Mouse (Mus musculus): ENCODE results near the gene Fam84b. TPM values are rescaled to one million over a fixed set of nuclear protein-coding genes. Genes with fewer than 3 reads are reported as not detected.
"Not testable (repeated sequence)": the region's sequence is repeated elsewhere in the genome, so short reads cannot be mapped to it uniquely, and the experiment has no call there.

Fam84b gene
- polyA plus RNA-seq, 1 experiment from 2014 or later, result 11.8 TPM

DNA sequence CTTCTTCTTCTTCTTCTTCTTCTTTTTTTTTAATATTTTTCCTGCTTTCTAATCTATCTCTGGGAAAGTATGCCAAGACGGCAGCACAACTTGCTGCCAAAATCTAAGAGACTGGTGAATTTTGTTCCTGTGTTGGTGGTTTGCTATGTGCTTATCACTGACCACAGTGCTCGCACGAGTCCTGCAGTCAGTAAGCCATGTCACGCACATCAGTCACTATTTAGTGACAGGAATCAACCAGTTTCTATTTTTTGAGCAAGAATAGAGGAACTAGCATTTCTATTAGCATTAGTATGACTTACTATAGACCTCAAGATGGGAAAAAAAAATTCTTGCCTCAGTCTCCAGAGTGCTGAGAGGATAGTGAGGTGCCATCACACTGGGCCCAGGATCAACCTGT lies 573 bp upstream of the Fam84b start:
- Histone ChIP-seq H3K27ac (ENCODE audit: low read depth, low read length) (no peak overlapping the region), H3K9ac (ENCODE audit: low read depth, low read length) (no peak overlapping the region), H3K27me3 (ENCODE audit: control insufficient read depth, insufficient read depth, low read length) (no peaks in the 10 kb centered on the region), H3K36me3 (ENCODE audit: control insufficient read depth, insufficient read depth, low read length) (no peaks in the 10 kb centered on the region), H3K4me2 (replicated peaks; ENCODE audit: low read depth, low read length) (no peak overlapping the region), H3K4me1 (replicated peaks; ENCODE audit: control insufficient read depth, insufficient read depth, low read length) (no peaks in the 10 kb centered on the region), H3K9me3 (ENCODE audit: control insufficient read depth, low read length) (no peaks in the 10 kb centered on the region), H3K4me3 (ENCODE audit: low read depth, low read length) (no peak overlapping the region)
- no peak for ATAC-seq (ENCODE audit: low FRiP score)
- WGBS, result 87% methylated on average over 4 of the region's 4 CpGs
- DNase-seq (ENCODE audit: low spot score), result no peak

DNA sequence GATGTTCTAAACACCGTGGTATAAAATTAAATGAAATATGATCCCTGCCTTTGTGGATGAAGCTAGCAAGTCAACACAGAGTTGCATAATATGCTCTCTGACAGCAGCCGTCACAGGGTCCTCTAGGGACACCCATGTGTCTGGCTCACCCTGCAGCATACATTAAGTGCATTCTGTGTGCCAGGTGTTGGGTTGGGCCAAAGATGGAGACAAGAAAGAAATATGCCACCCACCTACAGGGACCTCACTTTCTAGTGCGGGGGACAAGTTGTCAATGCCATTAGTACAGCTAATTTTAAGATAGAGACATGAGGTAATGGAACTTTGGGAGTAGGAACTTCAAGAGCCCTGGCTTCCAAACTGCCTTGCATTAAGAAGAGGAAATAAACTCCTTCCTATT lies 4.9 kb downstream of the Fam84b start:
- ATAC-seq (ENCODE audit: low FRiP score), result no peak
- Histone ChIP-seq H3K4me2 (replicated peaks; ENCODE audit: low read depth, low read length) (no peak overlapping the region), H3K27me3 (ENCODE audit: control insufficient read depth, insufficient read depth, low read length) (no peaks in the 10 kb centered on the region), H3K4me3 (ENCODE audit: low read depth, low read length) (no peak overlapping the region), H3K9ac (ENCODE audit: low read depth, low read length) (no peak overlapping the region), H3K27ac (ENCODE audit: low read depth, low read length) (no peak overlapping the region), H3K4me1 (replicated peaks; ENCODE audit: control insufficient read depth, insufficient read depth, low read length) (0 out of 2 replicates have a peak, but pooled peaks cover 2% of the 10 kb centered on the region), H3K9me3 (ENCODE audit: control insufficient read depth, low read length) (no peaks in the 10 kb centered on the region), H3K36me3 (ENCODE audit: control insufficient read depth, insufficient read depth, low read length) (no peaks in the 10 kb centered on the region)
- no peak for DNase-seq (ENCODE audit: low spot score)
- WGBS, result 74% methylated on average over 3 of the region's 3 CpGs

DNA sequence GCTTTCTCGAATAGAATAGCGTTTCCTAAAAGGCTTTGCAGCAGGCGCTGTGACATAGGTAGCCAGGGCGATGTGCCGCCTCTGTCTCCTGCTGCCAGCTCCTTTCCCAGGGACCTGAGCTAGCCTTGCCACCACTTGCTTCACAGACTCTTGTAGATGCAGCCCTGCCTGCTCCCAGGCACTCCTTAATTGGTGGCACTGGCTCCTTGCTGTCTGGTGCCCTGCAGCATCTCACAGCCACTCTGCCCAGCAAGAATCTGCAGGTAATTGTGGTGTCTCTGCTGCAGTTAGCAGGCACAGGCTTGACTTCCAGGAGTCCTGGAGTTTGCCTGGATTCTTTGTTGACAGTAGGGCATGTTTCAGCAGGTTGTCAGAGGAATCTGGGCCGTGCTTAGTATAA lies 7.3 kb downstream of the Fam84b start:
- H3K9me3 ChIP-seq (ENCODE audit: control insufficient read depth, low read length), result no peaks in the 10 kb centered on the region
- H3K9ac ChIP-seq (ENCODE audit: low read depth, low read length), result no peak overlapping the region
- peak; percentile 19; the same call in 1 of the 2 replicates for ATAC-seq (ENCODE audit: low FRiP score)
- no peaks in the 10 kb centered on the region for H3K36me3 ChIP-seq (ENCODE audit: control insufficient read depth, insufficient read depth, low read length)
- DNase-seq (ENCODE audit: low spot score), result no peak
- no peak overlapping the region for H3K4me2 ChIP-seq (replicated peaks; ENCODE audit: low read depth, low read length)
- H3K4me3 ChIP-seq (ENCODE audit: low read depth, low read length), result no peak overlapping the region
- 0 out of 2 replicates have a peak, but pooled peaks cover 2% of the 10 kb centered on the region for H3K4me1 ChIP-seq (replicated peaks; ENCODE audit: control insufficient read depth, insufficient read depth, low read length)
- 0 out of 2 replicates have a peak overlapping the region, but pooled peaks have one; percentile 6 for H3K27ac ChIP-seq (ENCODE audit: low read depth, low read length)
- WGBS, result 25% methylated on average over 6 of the region's 6 CpGs
- H3K27me3 ChIP-seq (ENCODE audit: control insufficient read depth, insufficient read depth, low read length), result no peaks in the 10 kb centered on the region

DNA sequence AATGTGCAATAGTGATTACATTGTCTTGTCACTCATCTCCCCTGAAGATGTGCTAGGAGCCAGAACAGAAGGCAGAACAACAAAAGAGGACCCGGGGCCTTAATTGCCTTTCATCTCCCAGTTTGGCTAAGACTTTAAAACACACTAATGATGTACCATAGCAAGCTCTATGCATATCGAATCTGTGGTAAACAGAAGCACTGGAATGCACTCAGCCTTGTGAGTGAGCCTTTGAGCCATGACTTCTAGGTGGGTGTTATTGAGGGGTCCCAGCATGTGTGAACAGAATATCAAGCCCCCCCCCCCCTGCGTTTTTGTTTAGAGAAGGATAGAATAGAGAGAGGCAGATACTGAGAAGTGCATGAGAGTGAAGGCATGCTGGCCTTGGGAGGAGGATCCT lies 7.7 kb downstream of the Fam84b start:
- WGBS, result 13% methylated on average over 3 of the region's 3 CpGs
- Histone ChIP-seq H3K4me3 (ENCODE audit: low read depth, low read length) (no peak overlapping the region), H3K4me1 (replicated peaks; ENCODE audit: control insufficient read depth, insufficient read depth, low read length) (0 out of 2 replicates have a peak, but pooled peaks cover 2% of the 10 kb centered on the region), H3K27me3 (ENCODE audit: control insufficient read depth, insufficient read depth, low read length) (no peaks in the 10 kb centered on the region), H3K4me2 (replicated peaks; ENCODE audit: low read depth, low read length) (no peak overlapping the region), H3K36me3 (ENCODE audit: control insufficient read depth, insufficient read depth, low read length) (no peaks in the 10 kb centered on the region), H3K9me3 (ENCODE audit: control insufficient read depth, low read length) (no peaks in the 10 kb centered on the region), H3K27ac (ENCODE audit: low read depth, low read length) (0 out of 2 replicates have a peak overlapping the region, but pooled peaks have one; percentile 6), H3K9ac (ENCODE audit: low read depth, low read length) (no peak overlapping the region)
- DNase-seq (ENCODE audit: low spot score) (no peak), ATAC-seq (ENCODE audit: low FRiP score) (peak; percentile 62)

DNA sequence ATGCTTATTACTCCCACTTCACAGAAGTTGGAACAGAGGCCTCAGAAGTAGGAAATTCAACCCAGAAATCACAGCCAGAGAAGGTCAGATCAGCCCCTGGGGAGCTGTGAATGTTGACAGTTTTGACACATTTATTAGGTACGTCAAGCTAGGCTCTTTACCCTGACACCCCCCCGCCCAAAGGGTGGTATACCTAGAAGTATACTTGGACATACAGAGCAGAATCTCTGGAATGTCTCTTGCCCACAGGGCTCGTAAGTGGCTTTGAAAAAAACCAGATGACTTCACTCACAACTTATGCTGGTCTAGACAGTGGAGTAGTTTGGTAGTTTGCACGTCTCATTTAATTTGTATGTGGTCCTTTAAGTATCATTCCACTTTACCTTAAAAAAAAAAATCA lies 11.8 kb downstream of the Fam84b start:
- Histone ChIP-seq H3K27me3 (ENCODE audit: control insufficient read depth, insufficient read depth, low read length) (no peaks in the 10 kb centered on the region), H3K4me3 (ENCODE audit: low read depth, low read length) (no peak overlapping the region), H3K4me1 (replicated peaks; ENCODE audit: control insufficient read depth, insufficient read depth, low read length) (0 out of 2 replicates have a peak, but pooled peaks cover 2% of the 10 kb centered on the region), H3K27ac (ENCODE audit: low read depth, low read length) (no peak overlapping the region), H3K36me3 (ENCODE audit: control insufficient read depth, insufficient read depth, low read length) (no peaks in the 10 kb centered on the region), H3K4me2 (replicated peaks; ENCODE audit: low read depth, low read length) (no peak overlapping the region), H3K9me3 (ENCODE audit: control insufficient read depth, low read length) (no peaks in the 10 kb centered on the region), H3K9ac (ENCODE audit: low read depth, low read length) (no peak overlapping the region)
- ATAC-seq (ENCODE audit: low FRiP score) (no peak), DNase-seq (ENCODE audit: low spot score) (no peak)
- WGBS, result 70% methylated on average over 4 of the region's 4 CpGs

DNA sequence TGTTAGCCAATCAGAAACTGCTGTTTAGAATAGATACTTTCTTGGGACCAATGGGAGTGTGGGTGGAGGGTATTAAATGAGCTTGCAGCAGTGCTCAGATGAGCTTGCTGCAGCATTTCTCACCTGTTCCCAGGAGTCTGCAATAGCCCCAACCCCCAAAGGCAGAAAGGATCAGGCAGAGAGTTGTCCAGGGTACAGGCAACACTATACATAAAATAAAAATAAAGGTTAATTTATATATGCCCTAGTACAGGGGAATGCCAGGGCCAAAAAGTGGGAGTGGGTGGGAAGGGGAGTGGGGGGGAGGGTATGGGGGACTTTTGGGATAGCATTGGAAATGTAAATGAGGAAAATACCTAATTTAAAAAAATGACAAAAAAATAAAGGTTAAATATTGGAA lies 12.3 kb downstream of the Fam84b start:
- not testable (repeated sequence) for ATAC-seq (ENCODE audit: low FRiP score)

DNA sequence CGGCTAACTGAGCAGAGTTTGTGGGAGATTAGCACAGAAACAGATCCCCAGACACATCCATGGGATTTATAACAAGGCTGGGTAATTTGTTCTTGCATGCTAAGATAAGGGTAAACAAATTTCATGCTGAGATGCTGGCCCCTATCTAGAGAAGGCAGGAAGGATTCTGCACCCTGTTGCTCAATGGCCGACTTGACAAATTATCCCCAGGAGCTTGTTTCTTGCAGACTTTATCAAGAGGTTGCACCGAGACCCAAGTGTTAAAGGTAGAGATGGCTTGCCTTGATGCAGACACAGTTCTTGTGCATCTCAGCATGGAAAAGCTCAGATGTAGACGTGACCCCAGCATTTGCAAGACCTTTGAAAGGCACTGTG lies 13.3 kb downstream of the Fam84b start:
- WGBS, result 21% methylated on average over 4 of the region's 4 CpGs

More for the DNA sequence above, 12.3 kb downstream of the Fam84b start:
- H3K36me3 ChIP-seq (ENCODE audit: control insufficient read depth, insufficient read depth, low read length); H3K4me1 ChIP-seq (replicated peaks; ENCODE audit: control insufficient read depth, insufficient read depth, low read length); H3K27me3 ChIP-seq (ENCODE audit: control insufficient read depth, insufficient read depth, low read length); H3K9me3 ChIP-seq (ENCODE audit: control insufficient read depth, low read length); H3K9ac ChIP-seq (ENCODE audit: low read depth, low read length); H3K4me2 ChIP-seq (replicated peaks; ENCODE audit: low read depth, low read length); DNase-seq (ENCODE audit: low spot score); H3K4me3 ChIP-seq (ENCODE audit: low read depth, low read length); H3K27ac ChIP-seq (ENCODE audit: low read depth, low read length): not testable (repeated sequence)

DNA sequence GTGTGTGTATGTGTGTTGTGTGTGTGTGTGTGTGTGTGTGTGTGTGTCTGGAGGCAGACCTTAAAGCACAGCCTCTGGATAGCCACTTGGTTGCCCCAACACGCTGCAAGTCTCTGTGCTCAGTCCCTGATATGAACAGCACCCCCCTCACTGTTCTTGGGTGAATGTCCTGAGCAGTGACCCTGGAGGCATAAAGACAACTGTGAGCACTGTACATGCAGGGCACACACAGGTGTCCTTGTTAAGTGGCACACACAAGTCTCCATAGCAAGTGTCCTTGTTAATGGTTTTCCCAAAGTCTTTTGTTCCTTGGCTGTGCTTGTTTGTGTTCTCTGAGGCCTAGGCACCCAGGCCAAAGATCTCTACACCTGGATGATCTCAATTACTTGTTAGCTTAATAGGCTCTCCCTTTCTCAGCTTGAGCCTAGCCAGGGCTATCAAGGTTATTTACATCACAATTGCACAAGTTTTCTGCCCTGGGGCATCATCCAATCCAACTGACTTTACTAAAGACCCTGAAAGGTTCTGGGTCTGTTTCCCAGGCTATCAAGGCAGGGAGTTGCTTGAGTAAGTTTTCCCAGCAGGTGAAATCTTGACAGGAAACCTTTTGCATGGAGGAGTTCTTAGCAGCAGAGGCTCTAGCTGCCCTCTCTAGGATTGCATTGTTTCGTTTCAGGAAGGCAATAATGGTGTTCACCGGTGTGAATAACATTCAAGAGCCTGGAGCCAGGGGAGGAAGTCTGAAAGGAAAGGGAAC lies 13.9 kb downstream of the Fam84b start:
- H3K4me1 ChIP-seq (replicated peaks; ENCODE audit: control insufficient read depth, insufficient read depth, low read length), result no peaks in the 10 kb centered on the region
- no peaks in the 10 kb centered on the region for H3K27me3 ChIP-seq (ENCODE audit: control insufficient read depth, insufficient read depth, low read length)
- ATAC-seq (ENCODE audit: low FRiP score) (no peak), DNase-seq (ENCODE audit: low spot score) (no peak)
- no peak overlapping the region for H3K27ac ChIP-seq (ENCODE audit: low read depth, low read length)
- H3K36me3 ChIP-seq (ENCODE audit: control insufficient read depth, insufficient read depth, low read length), result no peaks in the 10 kb centered on the region
- H3K4me2 ChIP-seq (replicated peaks; ENCODE audit: low read depth, low read length), result no peak overlapping the region
- 29% methylated on average over 3 of the region's 3 CpGs for WGBS
- no peak overlapping the region for H3K9ac ChIP-seq (ENCODE audit: low read depth, low read length)
- H3K9me3 ChIP-seq (ENCODE audit: control insufficient read depth, low read length), result no peaks in the 10 kb centered on the region
- H3K4me3 ChIP-seq (ENCODE audit: low read depth, low read length), result no peak overlapping the region

More for the DNA sequence above, 13.3 kb downstream of the Fam84b start:
- ATAC-seq (ENCODE audit: low FRiP score), result no peak
- H3K4me1 ChIP-seq (replicated peaks; ENCODE audit: control insufficient read depth, insufficient read depth, low read length), result 0 out of 2 replicates have a peak, but pooled peaks cover 1% of the 10 kb centered on the region
- H3K27ac ChIP-seq (ENCODE audit: low read depth, low read length), result no peak overlapping the region
- no peak for DNase-seq (ENCODE audit: low spot score)
- H3K9ac ChIP-seq (ENCODE audit: low read depth, low read length), result no peak overlapping the region
- H3K27me3 ChIP-seq (ENCODE audit: control insufficient read depth, insufficient read depth, low read length), result no peaks in the 10 kb centered on the region
- H3K4me3 ChIP-seq (ENCODE audit: low read depth, low read length), result no peak overlapping the region
- H3K4me2 ChIP-seq (replicated peaks; ENCODE audit: low read depth, low read length), result no peak overlapping the region
- H3K9me3 ChIP-seq (ENCODE audit: control insufficient read depth, low read length), result no peaks in the 10 kb centered on the region
- H3K36me3 ChIP-seq (ENCODE audit: control insufficient read depth, insufficient read depth, low read length), result no peaks in the 10 kb centered on the region

DNA sequence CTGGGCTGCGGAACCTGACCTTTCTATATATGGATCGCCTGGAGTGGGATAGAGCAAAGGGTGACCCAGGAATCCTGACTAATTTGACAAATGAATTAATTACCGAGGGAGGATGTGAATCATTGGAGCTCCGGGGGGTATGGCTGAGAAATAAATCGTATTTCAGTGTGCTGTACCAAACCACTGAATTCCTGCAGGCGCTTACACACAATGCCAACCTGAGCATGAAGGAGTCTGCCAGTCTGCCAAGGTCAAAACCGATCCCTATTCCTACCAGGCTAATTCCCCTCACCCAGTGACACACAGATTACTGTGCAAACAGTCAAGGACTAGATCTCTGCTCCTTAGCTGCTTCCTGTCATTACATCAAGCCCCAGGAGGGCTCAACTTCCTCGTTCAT lies 15.4 kb downstream of the Fam84b start:
- H3K4me2 ChIP-seq (replicated peaks; ENCODE audit: low read depth, low read length), result no peak overlapping the region
- no peak overlapping the region for H3K9ac ChIP-seq (ENCODE audit: low read depth, low read length)
- H3K9me3 ChIP-seq (ENCODE audit: control insufficient read depth, low read length), result no peaks in the 10 kb centered on the region
- no peak overlapping the region for H3K27ac ChIP-seq (ENCODE audit: low read depth, low read length)
- no peak overlapping the region for H3K4me3 ChIP-seq (ENCODE audit: low read depth, low read length)
- DNase-seq (ENCODE audit: low spot score), result no peak
- ATAC-seq (ENCODE audit: low FRiP score), result no peak
- no peaks in the 10 kb centered on the region for H3K36me3 ChIP-seq (ENCODE audit: control insufficient read depth, insufficient read depth, low read length)
- H3K27me3 ChIP-seq (ENCODE audit: control insufficient read depth, insufficient read depth, low read length), result no peaks in the 10 kb centered on the region
- WGBS, result 76% methylated on average over 8 of the region's 8 CpGs
- H3K4me1 ChIP-seq (replicated peaks; ENCODE audit: control insufficient read depth, insufficient read depth, low read length), result no peaks in the 10 kb centered on the region

Data from hindbrain, embryonic 11.5 days (tissue).